Mouse (Mus musculus) heart, adult 2 months (tissue): ENCODE results near the gene Trmt1.

ENCODE experiments used
- CTCF ChIP-seq: fragments of 200-600 bp; IDR thresholded peaks from 2 replicates; pipeline ENCODE4 v1.8.1; 2022; ENCODE audit warnings: antibody characterized with exemption, mild to moderate bottlenecking, moderate library complexity
- EP300 ChIP-seq: fragments of 200-500 bp; IDR thresholded peaks from 2 replicates; pipeline ENCODE4 v1.6.1; 2011; ENCODE audit warnings: low read depth, low read length, control low read depth; ENCODE audit not compliant: insufficient read depth
- POLR2A ChIP-seq: fragments of 200-500 bp; IDR thresholded peaks from 2 replicates; pipeline ENCODE4 v1.6.1; 2011; ENCODE audit warnings: mild to moderate bottlenecking, low read depth, low read length, control low read depth; ENCODE audit not compliant: insufficient read depth

DNA sequence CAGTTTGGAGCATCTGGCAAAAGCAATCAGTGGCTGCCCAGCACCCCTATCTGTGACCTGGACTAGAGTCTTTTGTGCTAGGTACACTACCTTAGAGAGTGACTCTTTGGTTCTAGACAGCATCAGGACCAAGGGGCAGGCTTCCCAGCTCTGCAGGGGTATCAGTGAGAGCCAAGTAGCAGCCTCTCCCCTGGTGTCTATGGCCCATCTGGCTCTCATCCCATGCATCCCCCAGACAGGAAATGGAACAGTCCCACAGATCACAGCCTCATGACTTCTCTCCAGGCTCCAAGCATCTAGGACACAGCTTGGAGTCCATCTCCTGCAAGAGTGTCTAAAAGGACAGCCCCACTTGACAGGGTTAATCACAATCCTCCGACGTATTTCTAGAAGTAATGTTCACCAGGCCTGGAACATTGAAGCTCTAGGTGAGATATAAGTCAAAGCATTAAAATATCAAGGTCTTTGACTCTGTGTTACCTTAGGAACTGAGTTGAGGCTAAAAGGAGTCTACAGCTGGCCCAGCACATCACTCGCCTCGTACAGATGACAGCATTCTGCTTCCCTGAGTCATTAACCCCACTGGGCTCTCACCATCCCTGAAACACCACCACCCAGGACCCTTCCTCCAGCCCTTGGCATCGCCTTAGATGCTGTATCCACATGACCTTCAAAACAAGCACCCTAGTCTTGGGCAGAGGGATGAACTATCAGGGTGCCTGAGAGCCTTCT, 33.0 kb downstream of the Trmt1 start:
- no peak for TF ChIP-seq CTCF
- no peak for TF ChIP-seq POLR2A
- no peak for TF ChIP-seq EP300
